Mouse (Mus musculus): Measurements from ENCODE around the gene Ninj2. TPM values are rescaled to one million over a fixed set of nuclear protein-coding genes. Genes with fewer than 3 reads are reported as not detected.

Ninj2 gene
- total and polyA plus RNA-seq, 2 experiments from 2014 or later: not detected

DNA sequence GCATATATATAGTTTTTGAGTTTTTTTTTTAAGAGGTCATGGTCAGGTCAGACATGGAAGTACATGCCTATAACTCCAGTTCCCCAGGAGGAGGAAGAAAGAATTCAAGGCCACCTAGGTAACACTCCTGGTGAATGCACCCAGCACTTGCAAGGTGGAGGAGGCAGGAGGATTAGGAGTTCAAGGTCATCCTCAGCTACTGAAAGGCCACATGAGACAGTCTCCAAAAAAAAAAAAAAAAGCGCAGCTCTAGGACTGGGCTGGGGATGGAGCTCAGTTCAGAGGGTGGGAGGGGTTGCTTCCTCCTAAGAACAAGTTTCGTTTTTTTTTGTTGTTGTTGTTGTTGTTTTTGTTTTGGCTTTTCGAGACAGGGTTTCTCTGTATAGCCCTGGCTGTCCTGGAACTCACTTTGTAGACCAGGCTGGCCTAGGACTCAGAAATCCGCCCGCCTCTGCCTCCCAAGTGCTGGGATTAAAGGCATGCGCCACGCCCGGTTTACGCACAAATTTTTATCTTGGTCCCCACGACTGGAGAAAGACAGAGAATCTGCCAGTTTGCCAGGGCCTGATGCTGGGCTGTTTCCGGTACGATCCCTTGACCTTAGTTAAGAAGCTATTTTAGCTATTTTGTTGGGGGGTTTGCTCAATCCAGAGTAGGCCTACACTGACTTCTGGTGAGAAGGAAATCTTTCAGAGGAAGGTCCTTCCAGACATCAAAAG, 92.0 kb downstream of the Ninj2 start:
- no peak for TF ChIP-seq CTCF (IDR thresholded peaks at IDR 0.05; ENCODE audit: low read depth)
- H3K4me3 ChIP-seq (ENCODE audit: low read depth, low read length): no peak overlapping the region
- no peaks in the 10 kb centered on the region for H3K36me3 ChIP-seq (ENCODE audit: insufficient read depth)
- DNase-seq (no peak), ATAC-seq (no peak)
- H3K9ac ChIP-seq: no peak overlapping the region
- WGBS: 91% methylated on average over 11 of the region's 12 CpGs
- H3K4me2 ChIP-seq (ENCODE audit: low read depth): no peak overlapping the region
- H3K4me1 ChIP-seq (ENCODE audit: insufficient read depth): no peaks in the 10 kb centered on the region
- no peaks in the 10 kb centered on the region for H3K27me3 ChIP-seq (ENCODE audit: insufficient read depth, low read length)
- no peaks in the 10 kb centered on the region for H3K9me3 ChIP-seq (ENCODE audit: low read length)
- H3K27ac ChIP-seq (ENCODE audit: low read depth, low read length): no peak overlapping the region

DNA sequence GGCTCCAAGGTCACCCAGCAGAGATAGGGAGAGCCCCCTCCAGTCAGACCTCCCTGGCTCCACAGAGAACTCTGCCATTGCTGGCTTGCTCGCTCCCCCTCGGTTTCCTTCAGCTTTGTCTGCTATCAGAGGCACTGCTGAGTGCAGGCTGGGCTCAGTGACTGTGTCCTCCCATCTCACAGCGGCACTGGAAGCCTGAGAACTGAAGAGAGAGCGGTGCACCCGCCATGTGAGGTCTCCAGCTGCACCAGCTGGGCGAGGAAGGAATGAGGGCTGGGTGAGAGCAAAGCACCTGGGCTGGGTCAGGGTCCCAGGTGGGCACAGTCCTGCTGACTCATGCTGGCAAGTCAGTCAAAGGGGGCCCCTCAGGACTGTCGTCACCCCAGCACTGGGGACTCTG, 92.6 kb downstream of the Ninj2 start:
- no peaks in the 10 kb centered on the region for H3K4me1 ChIP-seq (ENCODE audit: insufficient read depth)
- H3K4me2 ChIP-seq (ENCODE audit: low read depth): no peak overlapping the region
- H3K36me3 ChIP-seq (ENCODE audit: insufficient read depth): no peaks in the 10 kb centered on the region
- no peak overlapping the region for H3K9ac ChIP-seq
- H3K4me3 ChIP-seq (ENCODE audit: low read depth, low read length): no peak overlapping the region
- H3K9me3 ChIP-seq (ENCODE audit: low read length): no peaks in the 10 kb centered on the region
- DNase-seq (no peak), ATAC-seq (no peak)
- no peaks in the 10 kb centered on the region for H3K27me3 ChIP-seq (ENCODE audit: insufficient read depth, low read length)
- 58% methylated on average over 7 of the region's 7 CpGs for WGBS
- TF ChIP-seq CTCF (IDR thresholded peaks at IDR 0.05; ENCODE audit: low read depth): no peak
- no peak overlapping the region for H3K27ac ChIP-seq (ENCODE audit: low read depth, low read length)

DNA sequence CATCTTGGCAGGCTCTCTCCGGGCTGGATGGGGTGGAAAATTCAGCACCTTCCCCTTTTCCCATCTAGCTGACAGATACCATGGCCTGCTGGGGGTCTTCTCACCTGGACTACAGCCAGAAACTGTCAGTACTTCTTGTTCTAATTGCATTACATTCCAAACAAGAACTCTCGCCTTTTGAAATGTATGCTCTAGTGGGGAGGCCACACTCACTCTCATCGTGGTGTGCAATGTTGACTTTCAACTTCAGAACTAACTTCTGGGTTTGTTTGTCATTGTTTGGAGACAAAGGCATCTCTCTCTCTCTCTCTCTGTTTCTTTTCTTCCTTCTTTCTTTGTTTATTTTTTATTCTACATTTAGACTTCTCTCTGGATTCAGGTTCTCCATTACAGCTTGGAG, 93.4 kb downstream of the Ninj2 start:
- no peak overlapping the region for H3K4me3 ChIP-seq (ENCODE audit: low read depth, low read length)
- DNase-seq (no peak), ATAC-seq (no peak)
- no peak overlapping the region for H3K27ac ChIP-seq (ENCODE audit: low read depth, low read length)
- no peak for TF ChIP-seq CTCF (IDR thresholded peaks at IDR 0.05; ENCODE audit: low read depth)
- H3K4me1 ChIP-seq (ENCODE audit: insufficient read depth): no peaks in the 10 kb centered on the region
- H3K4me2 ChIP-seq (ENCODE audit: low read depth): no peak overlapping the region
- no peaks in the 10 kb centered on the region for H3K9me3 ChIP-seq (ENCODE audit: low read length)
- no peak overlapping the region for H3K9ac ChIP-seq
- 47% methylated on average over 3 of the region's 3 CpGs for WGBS
- no peaks in the 10 kb centered on the region for H3K27me3 ChIP-seq (ENCODE audit: insufficient read depth, low read length)
- H3K36me3 ChIP-seq (ENCODE audit: insufficient read depth): no peaks in the 10 kb centered on the region

DNA sequence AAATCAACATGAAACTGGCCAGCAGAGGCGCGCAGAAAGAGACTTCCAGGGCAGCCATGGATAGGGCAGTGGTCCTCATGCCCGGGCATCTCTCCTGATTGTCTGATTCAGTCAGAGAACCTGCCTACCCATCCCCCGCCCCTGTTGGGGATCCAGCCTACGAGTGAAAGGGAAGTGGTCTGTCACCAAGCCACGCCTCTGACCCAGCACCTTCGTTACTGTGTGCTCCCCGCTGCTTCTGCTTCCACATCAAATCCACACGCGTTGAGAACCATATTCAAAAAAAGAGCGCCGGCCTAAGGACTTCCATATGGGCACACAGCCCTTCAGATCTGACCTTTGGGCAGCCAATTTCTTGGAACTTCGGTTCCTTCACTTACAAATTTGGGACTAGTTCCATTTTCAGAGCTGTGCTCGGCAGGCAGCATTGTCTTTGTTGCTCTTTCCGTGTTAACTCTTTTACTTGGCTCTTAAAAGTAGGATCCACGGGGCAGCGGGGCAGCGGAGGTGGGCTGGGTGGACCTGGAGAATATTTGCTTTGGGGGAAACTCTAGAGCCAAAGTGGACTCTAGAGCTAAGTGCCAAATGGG, 94.5 kb downstream of the Ninj2 start:
- no peaks in the 10 kb centered on the region for H3K9me3 ChIP-seq (ENCODE audit: low read length)
- H3K4me2 ChIP-seq (ENCODE audit: low read depth): no peak overlapping the region
- H3K9ac ChIP-seq: no peak overlapping the region
- no peaks in the 10 kb centered on the region for H3K27me3 ChIP-seq (ENCODE audit: insufficient read depth, low read length)
- DNase-seq (no peak), ATAC-seq (no peak)
- no peak; the same call in 1 of the 2 replicates for TF ChIP-seq CTCF (IDR thresholded peaks at IDR 0.05; ENCODE audit: low read depth)
- no peak overlapping the region for H3K4me3 ChIP-seq (ENCODE audit: low read depth, low read length)
- no peak overlapping the region for H3K27ac ChIP-seq (ENCODE audit: low read depth, low read length)
- H3K36me3 ChIP-seq (ENCODE audit: insufficient read depth): no peaks in the 10 kb centered on the region
- no peaks in the 10 kb centered on the region for H3K4me1 ChIP-seq (ENCODE audit: insufficient read depth)
- 21% methylated on average over 18 of the region's 18 CpGs for WGBS

DNA sequence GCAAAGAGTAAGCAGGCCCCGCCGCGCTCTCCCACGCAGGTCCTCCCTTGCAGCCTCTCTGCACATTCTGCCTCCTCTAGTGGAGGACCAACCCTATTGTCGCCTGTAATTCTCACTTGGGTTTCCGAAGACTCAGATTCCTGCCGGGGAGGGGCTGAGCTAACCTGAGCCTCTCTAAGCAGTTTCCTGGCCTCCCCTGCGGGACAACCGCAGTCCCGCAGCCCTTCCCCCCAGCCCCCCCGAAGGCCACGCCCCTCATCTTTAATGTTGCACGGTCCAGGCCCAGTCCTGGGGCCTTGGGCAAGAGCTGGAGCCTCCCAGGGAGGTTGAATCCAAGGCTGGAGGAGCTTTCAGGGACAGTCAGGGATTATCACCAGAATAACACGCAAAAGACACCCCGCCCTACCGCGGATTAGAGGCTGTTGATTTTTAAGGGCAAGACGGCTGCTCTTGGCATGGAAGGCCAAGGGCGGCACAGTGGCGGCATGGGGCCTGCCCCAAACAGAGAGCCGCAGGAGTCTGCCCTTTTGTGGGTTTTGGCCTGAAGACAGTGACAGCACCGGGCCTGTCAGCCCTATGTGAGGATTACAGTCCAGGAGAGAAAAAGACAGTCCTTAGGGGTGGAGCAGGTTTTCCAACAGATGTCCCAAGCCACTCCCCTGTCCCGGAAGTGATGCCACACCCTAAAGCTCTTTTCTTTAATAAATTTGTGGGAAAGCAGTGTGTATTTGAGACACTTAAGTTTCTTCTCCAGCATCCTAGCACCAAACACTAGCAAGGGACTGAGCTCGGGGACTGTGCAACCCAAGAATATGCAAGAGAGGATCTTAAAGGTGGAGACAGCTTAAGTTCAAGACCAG, 95.5 kb downstream of the Ninj2 start:
- H3K4me1 ChIP-seq (ENCODE audit: insufficient read depth): no peaks in the 10 kb centered on the region
- no peak overlapping the region for H3K27ac ChIP-seq (ENCODE audit: low read depth, low read length)
- H3K9ac ChIP-seq: no peak overlapping the region
- no peaks in the 10 kb centered on the region for H3K27me3 ChIP-seq (ENCODE audit: insufficient read depth, low read length)
- no peaks in the 10 kb centered on the region for H3K9me3 ChIP-seq (ENCODE audit: low read length)
- DNase-seq (no peak), ATAC-seq (peak; percentile 59; the same call in 1 of the 2 replicates)
- H3K4me3 ChIP-seq (ENCODE audit: low read depth, low read length): no peak overlapping the region
- H3K36me3 ChIP-seq (ENCODE audit: insufficient read depth): no peaks in the 10 kb centered on the region
- 23% methylated on average over 24 of the region's 24 CpGs for WGBS
- peak overlapping the region; percentile 10; the same call in 1 of the 2 replicates for H3K4me2 ChIP-seq (ENCODE audit: low read depth)
- peak; percentile 27 for TF ChIP-seq CTCF (IDR thresholded peaks at IDR 0.05; ENCODE audit: low read depth)

DNA sequence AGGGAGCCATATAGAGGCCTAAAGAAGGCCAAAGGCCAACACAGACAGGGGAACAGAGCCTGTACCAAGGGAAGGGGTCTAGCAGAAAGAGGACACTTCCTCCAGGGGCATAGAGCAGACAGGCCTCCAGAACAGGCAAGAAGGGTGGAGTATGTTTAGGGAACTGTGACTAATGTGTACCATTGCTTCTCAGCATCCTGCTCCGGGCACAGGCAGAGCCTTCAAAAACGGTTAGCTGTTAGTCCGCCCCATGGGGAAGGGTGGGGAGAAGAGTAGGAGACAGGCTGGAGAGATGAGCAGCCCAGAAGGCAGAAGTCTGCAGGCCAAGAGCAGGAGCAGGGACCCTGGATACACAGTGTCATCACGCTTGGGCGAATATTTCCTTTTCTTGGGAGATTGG, 96.1 kb downstream of the Ninj2 start:
- H3K27me3 ChIP-seq (ENCODE audit: insufficient read depth, low read length): no peaks in the 10 kb centered on the region
- DNase-seq (no peak), ATAC-seq (no peak)
- TF ChIP-seq CTCF (IDR thresholded peaks at IDR 0.05; ENCODE audit: low read depth): no peak
- no peak overlapping the region for H3K27ac ChIP-seq (ENCODE audit: low read depth, low read length)
- H3K9me3 ChIP-seq (ENCODE audit: low read length): no peaks in the 10 kb centered on the region
- WGBS: 93% methylated on average over 5 of the region's 5 CpGs
- H3K4me3 ChIP-seq (ENCODE audit: low read depth, low read length): no peak overlapping the region
- no peak overlapping the region for H3K9ac ChIP-seq
- no peak overlapping the region for H3K4me2 ChIP-seq (ENCODE audit: low read depth)
- no peaks in the 10 kb centered on the region for H3K4me1 ChIP-seq (ENCODE audit: insufficient read depth)
- no peaks in the 10 kb centered on the region for H3K36me3 ChIP-seq (ENCODE audit: insufficient read depth)

DNA sequence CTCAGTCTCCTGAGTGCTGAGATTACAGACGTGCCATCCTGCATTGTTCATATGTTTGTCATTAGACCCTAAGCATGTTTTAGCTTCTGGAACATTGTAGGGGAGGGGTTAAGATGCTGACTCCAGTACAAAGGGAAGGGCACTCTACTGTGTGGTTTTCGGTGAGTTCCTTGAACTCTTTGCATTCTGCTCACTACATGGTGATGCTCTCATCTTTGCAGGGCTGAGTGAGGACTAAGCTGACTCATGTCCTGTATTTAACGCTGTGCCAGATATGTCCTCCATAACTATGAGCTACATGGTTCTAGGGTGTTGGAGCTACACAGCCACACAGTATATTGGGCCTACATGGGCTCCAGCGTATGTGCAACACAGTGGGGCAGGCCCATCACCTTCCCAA, 97.2 kb downstream of the Ninj2 start:
- no peaks in the 10 kb centered on the region for H3K27me3 ChIP-seq (ENCODE audit: insufficient read depth, low read length)
- 94% methylated on average over 4 of the region's 4 CpGs for WGBS
- ATAC-seq (no peak), DNase-seq (no peak)
- H3K4me1 ChIP-seq (ENCODE audit: insufficient read depth): no peaks in the 10 kb centered on the region
- H3K27ac ChIP-seq (ENCODE audit: low read depth, low read length): no peak overlapping the region
- H3K4me3 ChIP-seq (ENCODE audit: low read depth, low read length): no peak overlapping the region
- H3K4me2 ChIP-seq (ENCODE audit: low read depth): no peak overlapping the region
- no peak overlapping the region for H3K9ac ChIP-seq
- TF ChIP-seq CTCF (IDR thresholded peaks at IDR 0.05; ENCODE audit: low read depth): no peak
- no peaks in the 10 kb centered on the region for H3K36me3 ChIP-seq (ENCODE audit: insufficient read depth)
- H3K9me3 ChIP-seq (ENCODE audit: low read length): no peaks in the 10 kb centered on the region

Data from forebrain, postnatal 0 days (tissue).